Mouse (Mus musculus): ENCODE measurements around the gene Rftn2.

The Rftn2 gene

GRCm38 (mm10) chr1:55226011-55226857, at the start of gene Rftn2:
TSS of gene Rftn2 (minus strand) at chr1:55226782.
- no peak for DNase-seq

GRCm38 (mm10) chr1:55265447-55265846, 38.9 kb upstream of the Rftn2 start:
- DNase-seq = no peak

GRCm38 (mm10) chr1:55264385-55264784, 37.8 kb upstream of the Rftn2 start:
- no peak for DNase-seq

- DNase-seq = no peak
Measured at GRCm38 (mm10) chr1:55246374-55246773, 19.8 kb upstream of the Rftn2 start.

GRCm38 (mm10) chr1:55239237-55239636, 12.7 kb upstream of the Rftn2 start:
- no peak for DNase-seq

GRCm38 (mm10) chr1:55238496-55238895, 11.9 kb upstream of the Rftn2 start:
- DNase-seq = no peak

GRCm38 (mm10) chr1:55237643-55238161, 11.1 kb upstream of the Rftn2 start:
- DNase-seq = no peak

GRCm38 (mm10) chr1:55236890-55237642, 10.5 kb upstream of the Rftn2 start, which contains the start of gene Mars2:
TSS of gene Mars2 (plus strand) at chr1:55237177.
- peak; percentile 90 to 96 for DNase-seq

GRCm38 (mm10) chr1:55236487-55236886, 9.9 kb upstream of the Rftn2 start:
- no peak for DNase-seq

GRCm38 (mm10) chr1:55234910-55235520, 8.4 kb upstream of the Rftn2 start:
- DNase-seq = no peak

GRCm38 (mm10) chr1:55228256-55228884, 1.8 kb upstream of the Rftn2 start:
- DNase-seq = no peak

GRCm38 (mm10) chr1:55227376-55227775, 794 bp upstream of the Rftn2 start:
- no peak for DNase-seq

- no peak for DNase-seq
Measured at GRCm38 (mm10) chr1:55225398-55225797, 1.2 kb downstream of the Rftn2 start.

- DNase-seq = no peak
Measured at GRCm38 (mm10) chr1:55224111-55224510, 2.5 kb downstream of the Rftn2 start.

- no peak for DNase-seq
Measured at GRCm38 (mm10) chr1:55223026-55223425, 3.6 kb downstream of the Rftn2 start.

- no peak for DNase-seq
Measured at GRCm38 (mm10) chr1:55221352-55221751, 5.2 kb downstream of the Rftn2 start.

- no peak for DNase-seq
Measured at GRCm38 (mm10) chr1:55217191-55217590, 9.4 kb downstream of the Rftn2 start.

GRCm38 (mm10) chr1:55215185-55215813, 11.3 kb downstream of the Rftn2 start:
- peak; percentile 64 to 73 for DNase-seq

- DNase-seq = no peak
Measured at GRCm38 (mm10) chr1:55213936-55214335, 12.6 kb downstream of the Rftn2 start.

GRCm38 (mm10) chr1:55213475-55213874, 13.1 kb downstream of the Rftn2 start:
- DNase-seq = no peak

- no peak for DNase-seq
Measured at GRCm38 (mm10) chr1:55212771-55213170, 13.8 kb downstream of the Rftn2 start.

GRCm38 (mm10) chr1:55211081-55211480, 15.5 kb downstream of the Rftn2 start:
- no peak for DNase-seq
